Mouse (Mus musculus) liver, embryonic 14.5 days (tissue): Measurements from ENCODE around the gene Csf1.

Experiments used
- CTCF ChIP-seq: IDR thresholded peaks from 2 replicates; pipeline ENCODE4 v1.5.1; 2016; ENCODE audit warnings: antibody characterized with exemption, low read depth, control low read depth
- EP300 ChIP-seq: IDR thresholded peaks from 2 replicates; pipeline ENCODE4 v1.6.1; 2016; ENCODE audit warnings: antibody characterized with exemption, low read depth

DNA sequence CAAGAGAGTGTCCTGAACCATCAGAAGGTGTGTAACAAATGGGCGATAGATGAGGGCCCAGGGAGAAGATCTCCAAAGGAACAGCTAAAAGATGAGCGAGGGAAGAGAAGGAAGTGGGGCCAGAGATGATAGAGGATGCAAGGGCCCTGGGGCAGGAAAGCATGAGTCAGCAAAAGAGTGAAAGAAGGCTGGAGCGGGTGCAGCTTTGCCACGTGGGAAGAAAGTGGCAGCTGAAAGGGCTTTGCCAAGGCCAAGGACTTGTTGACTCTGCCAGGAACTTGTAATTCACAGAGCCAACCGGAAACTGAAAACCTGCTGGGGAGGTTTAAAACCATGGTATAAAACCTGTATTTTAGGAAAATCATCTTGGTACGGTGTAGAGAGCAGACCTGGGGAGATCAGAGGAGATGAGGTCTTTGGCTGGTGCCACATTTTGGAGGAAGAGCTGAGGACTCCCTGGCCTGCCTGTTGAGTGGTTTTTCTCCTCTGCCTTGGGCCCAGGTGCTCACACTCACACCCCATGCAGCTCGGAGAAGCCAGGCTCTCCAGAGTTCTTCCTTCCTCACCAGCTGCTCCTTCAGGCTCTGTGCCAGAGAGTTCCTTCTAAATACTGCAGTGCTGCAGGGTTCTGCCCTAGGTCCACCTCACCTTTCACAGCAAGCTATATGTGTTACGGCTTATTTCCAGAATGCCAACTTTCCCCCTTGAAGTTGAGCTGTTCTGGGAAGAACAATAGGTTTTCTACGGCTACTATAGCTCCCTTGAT, 9.3 kb downstream of the Csf1 start:
- TF ChIP-seq CTCF (no peak), EP300 (no peak)
